Mouse (Mus musculus) frontal cortex, postnatal 25 days (tissue): ENCODE measurements around the gene Myof.

Experiments used
- DNase-seq, 2 experiments: peaks; one replicate each; pipeline ENCODE4 v3.0.0; 2022; ENCODE audit warnings: low spot score in 2 of 2

Myof gene

DNA sequence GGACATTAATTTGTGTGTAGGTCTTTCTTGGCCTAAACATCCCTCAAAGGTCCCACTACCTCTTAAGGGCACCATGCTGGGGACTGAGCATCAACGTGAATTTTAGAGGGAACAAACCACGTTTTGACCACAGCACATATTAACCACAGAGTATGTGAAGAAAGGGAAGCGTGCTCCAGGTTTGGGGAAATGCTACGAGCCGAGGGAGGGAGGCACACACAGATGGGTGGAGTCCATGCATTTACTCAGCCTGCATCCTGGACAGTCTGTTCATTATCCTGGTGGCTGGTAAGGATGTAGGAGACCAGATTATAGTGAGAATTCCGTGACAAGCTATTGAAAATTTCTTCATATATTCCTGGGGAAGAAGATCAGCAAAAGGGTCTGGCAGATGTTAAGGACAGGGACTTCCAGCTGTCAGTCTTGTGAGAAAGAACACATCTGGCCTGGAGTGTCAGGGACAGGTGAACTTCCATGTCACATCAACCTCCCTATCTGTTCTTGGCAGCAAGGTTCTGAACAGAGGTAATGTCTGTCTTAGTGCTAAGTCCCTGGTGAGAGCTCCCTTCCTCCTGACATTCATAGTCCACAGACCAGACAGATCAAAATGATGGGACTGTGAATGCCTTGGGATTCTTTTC lies 166.7 kb downstream of the Myof start:
- DNase-seq: no peak

- no peak for DNase-seq
These were observed 169.9 kb downstream of the Myof start for GRCm38 (mm10) chr19:37873499-37873898.

DNA sequence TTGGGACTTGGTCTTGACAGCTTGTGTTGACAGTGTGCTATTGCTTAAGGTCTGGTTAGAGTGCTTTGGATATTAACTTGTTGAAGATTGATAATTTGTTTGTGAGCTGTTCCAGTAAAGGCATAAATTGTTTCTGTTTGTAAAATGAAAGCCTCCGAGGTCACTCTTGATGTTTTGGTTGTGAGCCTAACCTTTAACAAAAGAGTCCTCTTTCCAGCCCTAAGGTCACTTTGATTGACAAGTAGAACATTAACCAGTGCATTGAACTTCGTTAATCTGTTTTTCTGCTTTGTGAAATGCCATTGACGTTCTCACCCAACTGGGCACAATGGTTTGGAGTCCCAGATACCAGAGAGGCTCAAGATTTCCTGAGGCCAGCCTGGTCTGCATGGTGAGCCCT lies 175.8 kb downstream of the Myof start:
- DNase-seq: no peak

DNA sequence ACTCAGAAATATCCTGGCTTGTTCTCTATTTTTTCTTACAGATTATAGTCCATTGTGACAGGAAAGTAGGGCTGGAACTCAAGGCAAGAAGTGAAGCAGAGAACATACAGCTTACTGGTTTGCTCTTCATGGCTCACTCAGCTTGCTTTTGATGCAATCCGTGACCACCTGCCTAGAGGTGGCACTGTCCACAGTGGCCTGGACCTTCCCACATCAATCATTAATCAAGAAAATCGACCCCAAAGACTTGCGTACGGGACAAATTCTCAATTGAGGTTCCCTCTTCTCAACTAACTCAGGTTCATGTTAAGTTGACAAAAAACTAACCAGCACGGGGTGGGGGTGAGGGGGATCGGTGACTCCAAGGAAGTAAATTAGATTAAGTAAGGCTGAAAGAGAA lies 176.4 kb downstream of the Myof start:
- DNase-seq: no peak

GRCm38 (mm10) chr19:37861171-37861570 lies 182.2 kb downstream of the Myof start:
- no peak for DNase-seq

DNA sequence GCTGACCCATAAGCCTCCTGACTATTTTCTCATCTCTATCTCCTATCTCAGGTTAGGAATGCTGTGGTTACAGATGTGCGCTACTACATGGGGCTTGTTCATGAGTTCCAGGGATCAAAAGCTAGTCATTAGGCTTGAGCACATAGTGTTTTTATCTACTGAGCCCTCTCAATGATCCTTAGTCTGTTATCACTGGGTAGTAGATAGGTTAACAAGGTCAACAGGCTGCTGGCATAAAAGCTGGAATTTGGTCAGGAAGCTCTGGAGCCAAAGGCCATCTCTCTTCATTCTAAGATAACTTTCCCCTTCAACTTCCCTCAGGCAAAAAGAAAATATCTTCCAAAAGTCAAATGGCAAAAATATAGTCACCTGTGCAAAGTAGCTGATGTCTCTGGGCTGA lies 183.1 kb downstream of the Myof start:
- DNase-seq: no peak

DNA sequence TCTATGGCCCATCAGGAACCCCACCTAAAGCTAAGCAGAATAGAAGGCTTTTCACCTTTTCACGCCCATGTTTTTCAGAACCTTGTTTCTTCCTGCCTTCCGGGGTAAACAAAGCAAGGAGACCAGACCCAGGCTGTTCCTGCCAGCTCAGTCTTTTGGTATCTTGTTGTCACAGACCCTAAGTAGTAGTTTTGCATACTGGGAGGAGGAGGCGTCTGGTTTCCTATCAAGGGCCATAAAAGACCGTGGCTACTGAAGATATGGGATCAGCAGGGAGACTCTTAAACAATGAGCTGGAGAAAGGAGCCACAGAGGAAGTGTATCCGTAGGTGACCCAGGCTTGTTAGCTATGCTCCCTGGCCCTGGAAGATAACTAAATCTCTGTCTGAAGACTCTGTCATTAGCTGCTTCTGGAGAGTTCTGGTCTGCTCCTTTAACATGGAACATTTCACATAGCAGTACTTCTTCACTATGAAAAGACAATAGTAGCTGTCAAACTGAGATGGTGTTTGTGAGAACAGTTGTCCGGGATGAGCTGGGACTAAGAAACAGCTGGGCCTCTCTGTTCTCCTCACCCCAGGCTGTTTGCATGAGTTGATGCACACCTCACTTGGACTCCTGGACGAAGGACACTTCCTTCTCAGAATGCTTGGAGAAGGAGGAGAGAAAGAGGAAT lies 184.8 kb downstream of the Myof start:
- DNase-seq: no peak

GRCm38 (mm10) chr19:37852056-37852455 lies 191.3 kb downstream of the Myof start:
- DNase-seq: no peak

- no peak for DNase-seq
These were observed 191.8 kb downstream of the Myof start for GRCm38 (mm10) chr19:37851590-37852038.
